In genomic region chr2:158236698-158237097, GRCm38 (mm10) we compare ENCODE assay signal across 13 mouse cellular contexts.
"Had no signal": no experiment of that assay in that cellular context is flagged by ENCODE, and none has a peak within 500 bp of the region (broad histone marks: within the 10 kb centered on the region; RNA-seq: fewer than 3 reads in every experiment).

No protein-coding gene starts in this region.

- DNase-seq: gastrocnemius, postnatal 14 days; gastrocnemius, postnatal 36 days; heart, adult 11 months; heart, adult 2 months; heart, postnatal 14 days; heart, postnatal 36 days; kidney, adult 11 months; kidney, adult 2 months; kidney, adult 9 months; kidney, postnatal 14 days; kidney, postnatal 36 days; layer of hippocampus, adult 9-11 months; layer of hippocampus, postnatal 36 days had no signal
